Mouse (Mus musculus): ENCODE measurements around the gene 2010111I01Rik. TPM values are rescaled to one million over a fixed set of nuclear protein-coding genes. Genes with fewer than 3 reads are reported as not detected.
A peak's percentile ranks its signal among the peaks of the same experiment; 100 is the strongest.

2010111I01Rik gene
- polyA plus RNA-seq, 1 experiment from 2014 or later = 23.9 TPM

GRCm38 (mm10) chr13:63331379-63331778, 366.7 kb downstream of the 2010111I01Rik start:
- Histone ChIP-seq H3K36me3 (ENCODE audit: poor library complexity, severe bottlenecking) (no peaks in the 10 kb centered on the region), H3K4me2 (no peak overlapping the region), H3K4me3 (no peak overlapping the region), H3K27me3 (peaks cover 3% of the 10 kb centered on the region; the same call in 1 of the 2 replicates), H3K27ac (no peak overlapping the region), H3K9me3 (replicated peaks) (no peaks in the 10 kb centered on the region), H3K4me1 (peaks cover 22% of the 10 kb centered on the region), H3K9ac (no peak overlapping the region)
- WGBS = 41% methylated on average over 4 of the region's 4 CpGs
- no peak for ATAC-seq

GRCm38 (mm10) chr13:63332576-63333300, 368.0 kb downstream of the 2010111I01Rik start:
- H3K36me3 ChIP-seq (ENCODE audit: poor library complexity, severe bottlenecking) = no peaks in the 10 kb centered on the region
- peaks cover 3% of the 10 kb centered on the region; the same call in 1 of the 2 replicates for H3K27me3 ChIP-seq
- WGBS = 43% methylated on average over 4 of the region's 4 CpGs
- H3K4me1 ChIP-seq = peaks cover 36% of the 10 kb centered on the region
- H3K4me3 ChIP-seq = no peak overlapping the region
- no peak for ATAC-seq
- no peak overlapping the region for H3K9ac ChIP-seq
- no peaks in the 10 kb centered on the region for H3K9me3 ChIP-seq (replicated peaks)
- H3K27ac ChIP-seq = no peak overlapping the region
- no peak overlapping the region for H3K4me2 ChIP-seq

GRCm38 (mm10) chr13:63335421-63336134, 370.9 kb downstream of the 2010111I01Rik start:
- 64% methylated on average over 4 of the region's 4 CpGs for WGBS
- no peak overlapping the region for H3K9ac ChIP-seq
- peak overlapping the region; percentile 45 for H3K27ac ChIP-seq
- H3K4me3 ChIP-seq = no peak overlapping the region
- H3K4me2 ChIP-seq = no peak overlapping the region
- no peaks in the 10 kb centered on the region for H3K36me3 ChIP-seq (ENCODE audit: poor library complexity, severe bottlenecking)
- H3K9me3 ChIP-seq (replicated peaks) = no peaks in the 10 kb centered on the region
- peak; percentile 23; the same call in 1 of the 2 replicates for ATAC-seq
- H3K27me3 ChIP-seq = no peaks in the 10 kb centered on the region
- peaks cover 25% of the 10 kb centered on the region for H3K4me1 ChIP-seq

- H3K4me2 ChIP-seq = no peak overlapping the region
- H3K9me3 ChIP-seq (replicated peaks) = no peaks in the 10 kb centered on the region
- 9% methylated on average over 7 of the region's 7 CpGs for WGBS
- H3K9ac ChIP-seq = no peak overlapping the region
- H3K36me3 ChIP-seq (ENCODE audit: poor library complexity, severe bottlenecking) = no peaks in the 10 kb centered on the region
- peak overlapping the region; percentile 45 for H3K27ac ChIP-seq
- no peaks in the 10 kb centered on the region for H3K27me3 ChIP-seq
- no peak overlapping the region for H3K4me3 ChIP-seq
- ATAC-seq = peak; percentile 94
- peaks cover 23% of the 10 kb centered on the region for H3K4me1 ChIP-seq
Observed at GRCm38 (mm10) chr13:63336335-63336734, 371.6 kb downstream of the 2010111I01Rik start.

GRCm38 (mm10) chr13:63337239-63337960, 372.7 kb downstream of the 2010111I01Rik start:
- 43% methylated on average over 8 of the region's 8 CpGs for WGBS
- Histone ChIP-seq H3K36me3 (ENCODE audit: poor library complexity, severe bottlenecking) (no peaks in the 10 kb centered on the region), H3K27me3 (no peaks in the 10 kb centered on the region), H3K4me1 (peaks cover 23% of the 10 kb centered on the region), H3K4me3 (no peak overlapping the region), H3K4me2 (no peak overlapping the region), H3K9ac (no peak overlapping the region), H3K9me3 (replicated peaks) (no peaks in the 10 kb centered on the region), H3K27ac (no peak overlapping the region)
- peak; percentile 28; the same call in 1 of the 2 replicates for ATAC-seq

- ATAC-seq = no peak
- no peak overlapping the region for H3K4me3 ChIP-seq
- no peak overlapping the region for H3K27ac ChIP-seq
- H3K4me1 ChIP-seq = peaks cover 23% of the 10 kb centered on the region
- no peak overlapping the region for H3K4me2 ChIP-seq
- H3K9me3 ChIP-seq (replicated peaks) = no peaks in the 10 kb centered on the region
- no peaks in the 10 kb centered on the region for H3K27me3 ChIP-seq
- no peak overlapping the region for H3K9ac ChIP-seq
- WGBS = 94% methylated on average over 4 of the region's 4 CpGs
- H3K36me3 ChIP-seq (ENCODE audit: poor library complexity, severe bottlenecking) = no peaks in the 10 kb centered on the region
Observed at GRCm38 (mm10) chr13:63339946-63340345, 375.3 kb downstream of the 2010111I01Rik start.

- Histone ChIP-seq H3K36me3 (ENCODE audit: poor library complexity, severe bottlenecking) (no peaks in the 10 kb centered on the region), H3K4me2 (no peak overlapping the region), H3K27me3 (no peaks in the 10 kb centered on the region), H3K4me1 (no peaks in the 10 kb centered on the region), H3K9me3 (replicated peaks) (no peaks in the 10 kb centered on the region), H3K27ac (no peak overlapping the region), H3K4me3 (no peak overlapping the region), H3K9ac (no peak overlapping the region)
- ATAC-seq = no peak
- 68% methylated on average over 2 of the region's 2 CpGs for WGBS
Observed at GRCm38 (mm10) chr13:63342781-63343180, 378.1 kb downstream of the 2010111I01Rik start.

- H3K9me3 ChIP-seq (replicated peaks) = no peaks in the 10 kb centered on the region
- no peak overlapping the region for H3K27ac ChIP-seq
Observed at GRCm38 (mm10) chr13:63344481-63344880, 379.8 kb downstream of the 2010111I01Rik start.

GRCm38 (mm10) chr13:63345476-63346225, 381.0 kb downstream of the 2010111I01Rik start:
- H3K9ac ChIP-seq = no peak overlapping the region
- no peak overlapping the region for H3K27ac ChIP-seq
- H3K36me3 ChIP-seq (ENCODE audit: poor library complexity, severe bottlenecking) = no peaks in the 10 kb centered on the region
- H3K27me3 ChIP-seq = no peaks in the 10 kb centered on the region
- no peak for ATAC-seq
- no peaks in the 10 kb centered on the region for H3K9me3 ChIP-seq (replicated peaks)
- H3K4me1 ChIP-seq = no peaks in the 10 kb centered on the region
- WGBS = 75% methylated on average over 5 of the region's 5 CpGs
- no peak overlapping the region for H3K4me2 ChIP-seq
- no peak overlapping the region for H3K4me3 ChIP-seq

More at GRCm38 (mm10) chr13:63344481-63344880, 379.8 kb downstream of the 2010111I01Rik start:
- Histone ChIP-seq H3K4me2 (no peak overlapping the region), H3K36me3 (ENCODE audit: poor library complexity, severe bottlenecking) (no peaks in the 10 kb centered on the region), H3K4me3 (no peak overlapping the region), H3K4me1 (no peaks in the 10 kb centered on the region), H3K9ac (no peak overlapping the region), H3K27me3 (no peaks in the 10 kb centered on the region)
- ATAC-seq = no peak
- 96% methylated on average over 3 of the region's 3 CpGs for whole genome bisulfite sequencing

GRCm38 (mm10) chr13:63347639-63348038, 382.9 kb downstream of the 2010111I01Rik start:
- Histone ChIP-seq H3K4me2 (no peak overlapping the region), H3K9ac (no peak overlapping the region), H3K9me3 (replicated peaks) (no peaks in the 10 kb centered on the region), H3K4me1 (no peaks in the 10 kb centered on the region), H3K27ac (no peak overlapping the region), H3K36me3 (ENCODE audit: poor library complexity, severe bottlenecking) (no peaks in the 10 kb centered on the region), H3K4me3 (no peak overlapping the region), H3K27me3 (no peaks in the 10 kb centered on the region)
- WGBS = 88% methylated on average over 2 of the region's 2 CpGs
- no peak for ATAC-seq

GRCm38 (mm10) chr13:63350076-63350475, 385.4 kb downstream of the 2010111I01Rik start:
- Histone ChIP-seq H3K4me2 (no peak overlapping the region), H3K27me3 (no peaks in the 10 kb centered on the region), H3K27ac (no peak overlapping the region), H3K9ac (no peak overlapping the region), H3K4me1 (no peaks in the 10 kb centered on the region), H3K36me3 (ENCODE audit: poor library complexity, severe bottlenecking) (no peaks in the 10 kb centered on the region), H3K9me3 (replicated peaks) (no peaks in the 10 kb centered on the region), H3K4me3 (no peak overlapping the region)
- 95% methylated on average over 4 of the region's 4 CpGs for WGBS
- no peak for ATAC-seq
